Mouse (Mus musculus) heart, postnatal 0 days (tissue): ENCODE measurements around the gene Tpgs1.

Source experiments
- CTCF ChIP-seq: IDR thresholded peaks from 2 replicates; pipeline ENCODE4 v1.5.1; 2016; ENCODE audit warnings: antibody characterized with exemption, control low read depth, low read depth
- EP300 ChIP-seq: IDR thresholded peaks from 2 replicates; pipeline ENCODE4 v1.6.1; 2016; ENCODE audit warnings: antibody characterized with exemption, low read depth

- TF ChIP-seq CTCF = no peak
- no peak for TF ChIP-seq EP300
Observed at GRCm38 (mm10) chr10:79723692-79724091, 54.5 kb downstream of the Tpgs1 start.
